Mouse (Mus musculus): ENCODE results near the gene Agpat3.

DNA sequence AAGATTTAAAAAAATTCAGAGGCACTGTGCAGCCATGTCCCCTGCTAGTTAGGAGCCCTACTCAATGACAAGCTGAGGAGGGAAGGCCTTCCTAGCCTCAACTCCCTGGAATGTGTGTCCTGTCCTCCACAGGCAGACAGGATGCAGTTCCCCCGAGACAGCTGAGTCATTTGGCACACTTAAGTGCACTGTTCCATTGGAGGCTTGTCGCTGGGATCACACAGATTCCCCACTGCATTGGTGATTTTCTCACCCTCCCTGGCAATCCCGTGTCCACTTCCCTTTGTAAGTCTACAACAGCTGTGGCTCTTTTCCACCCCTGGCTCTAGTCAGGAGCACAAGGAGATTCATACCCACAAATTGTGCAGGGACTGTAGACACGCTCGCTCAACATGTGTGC is 14.1 kb downstream of the Agpat3 start:
- no peak for TF ChIP-seq POLR2A (IDR thresholded peaks at IDR 0.05; ENCODE audit: borderline replicate concordance, extremely low read depth, low read depth, low read length)
- TF ChIP-seq CTCF (IDR thresholded peaks at IDR 0.05; ENCODE audit: insufficient read depth, low read length): no peak
